Mouse (Mus musculus): ENCODE measurements around the gene Tbc1d17. TPM values are rescaled to one million over a fixed set of nuclear protein-coding genes. Genes with fewer than 3 reads are reported as not detected.
A peak's percentile ranks its signal among the peaks of the same experiment; 100 is the strongest.

The Tbc1d17 gene
- polyA plus RNA-seq, 1 experiment from 2014 or later = 81.5 TPM

DNA sequence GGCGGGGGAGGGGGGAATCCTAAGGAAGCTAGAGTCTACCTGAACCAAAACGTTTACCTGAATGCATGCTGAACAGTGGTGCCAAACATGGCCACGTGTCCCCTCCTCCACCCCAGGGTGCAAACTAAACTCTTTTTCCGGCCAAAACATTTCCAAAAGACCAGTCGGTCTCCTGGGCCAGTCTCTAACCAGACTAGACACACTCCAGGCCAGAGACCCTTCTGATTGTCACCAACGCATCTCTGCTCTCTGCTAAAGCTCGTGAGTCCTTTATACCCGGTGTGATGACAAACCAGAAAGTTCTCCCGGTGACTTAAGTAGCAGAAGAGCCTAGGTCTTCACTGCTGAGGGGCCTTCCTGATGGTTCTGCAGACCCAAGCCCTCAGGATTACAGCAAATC, 18.9 kb upstream of the Tbc1d17 start:
- Histone ChIP-seq H3K4me3 (peak overlapping the region; percentile 95), H3K9ac (peak overlapping the region; percentile 100), H3K9me3 (replicated peaks) (no peaks in the 10 kb centered on the region), H3K4me2 (peak overlapping the region; percentile 94), H3K36me3 (ENCODE audit: poor library complexity, severe bottlenecking) (peaks cover 42% of the 10 kb centered on the region), H3K27ac (peak overlapping the region; percentile 10; the same call in 1 of the 2 replicates), H3K4me1 (peaks cover 59% of the 10 kb centered on the region), H3K27me3 (no peaks in the 10 kb centered on the region)
- 44% methylated on average over 9 of the region's 9 CpGs for WGBS
- no peak for ATAC-seq

DNA sequence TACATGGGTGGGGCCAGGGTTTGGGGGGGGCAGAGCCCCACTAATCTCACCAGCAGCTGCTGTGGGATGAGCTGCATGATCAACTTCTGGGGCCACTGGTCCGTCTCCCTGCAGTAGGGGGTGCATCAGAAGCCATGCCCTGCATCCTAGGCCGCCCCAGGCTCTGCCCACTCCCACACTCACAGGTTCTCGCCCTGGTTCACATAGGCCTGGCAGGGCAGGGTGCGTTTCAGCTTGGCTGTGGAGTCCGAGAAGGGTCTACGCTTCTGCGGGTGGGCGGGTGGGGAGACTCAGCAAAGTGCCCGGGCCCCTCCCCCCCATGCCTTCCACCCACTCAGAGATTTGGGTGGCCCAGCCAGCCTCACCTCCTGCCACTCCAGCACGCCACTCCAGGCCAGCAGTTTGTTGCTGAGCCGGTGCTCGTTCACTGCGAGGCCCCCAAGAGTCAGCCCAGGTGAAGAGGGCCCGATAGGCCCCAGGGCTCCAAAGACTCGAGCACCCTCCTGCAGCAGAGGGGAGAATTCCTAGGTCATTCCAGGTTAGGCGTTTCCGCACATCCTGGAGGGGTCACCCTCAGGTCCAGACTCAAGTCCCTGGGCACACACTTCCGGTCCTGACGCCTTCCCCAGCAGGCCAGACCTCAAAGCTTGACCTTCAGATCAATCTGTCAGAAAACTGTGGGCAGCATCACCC, 18.3 kb upstream of the Tbc1d17 start:
- H3K4me3 ChIP-seq = peak overlapping the region; percentile 95
- H3K36me3 ChIP-seq (ENCODE audit: poor library complexity, severe bottlenecking) = peaks cover 49% of the 10 kb centered on the region
- no peaks in the 10 kb centered on the region for H3K27me3 ChIP-seq
- peak overlapping the region; percentile 31; the same call in 1 of the 2 replicates for H3K27ac ChIP-seq
- H3K4me1 ChIP-seq = peaks cover 59% of the 10 kb centered on the region
- H3K9ac ChIP-seq = peak overlapping the region; percentile 100
- ATAC-seq = no peak
- no peaks in the 10 kb centered on the region for H3K9me3 ChIP-seq (replicated peaks)
- WGBS = 82% methylated on average over 18 of the region's 19 CpGs
- H3K4me2 ChIP-seq = peak overlapping the region; percentile 94

DNA sequence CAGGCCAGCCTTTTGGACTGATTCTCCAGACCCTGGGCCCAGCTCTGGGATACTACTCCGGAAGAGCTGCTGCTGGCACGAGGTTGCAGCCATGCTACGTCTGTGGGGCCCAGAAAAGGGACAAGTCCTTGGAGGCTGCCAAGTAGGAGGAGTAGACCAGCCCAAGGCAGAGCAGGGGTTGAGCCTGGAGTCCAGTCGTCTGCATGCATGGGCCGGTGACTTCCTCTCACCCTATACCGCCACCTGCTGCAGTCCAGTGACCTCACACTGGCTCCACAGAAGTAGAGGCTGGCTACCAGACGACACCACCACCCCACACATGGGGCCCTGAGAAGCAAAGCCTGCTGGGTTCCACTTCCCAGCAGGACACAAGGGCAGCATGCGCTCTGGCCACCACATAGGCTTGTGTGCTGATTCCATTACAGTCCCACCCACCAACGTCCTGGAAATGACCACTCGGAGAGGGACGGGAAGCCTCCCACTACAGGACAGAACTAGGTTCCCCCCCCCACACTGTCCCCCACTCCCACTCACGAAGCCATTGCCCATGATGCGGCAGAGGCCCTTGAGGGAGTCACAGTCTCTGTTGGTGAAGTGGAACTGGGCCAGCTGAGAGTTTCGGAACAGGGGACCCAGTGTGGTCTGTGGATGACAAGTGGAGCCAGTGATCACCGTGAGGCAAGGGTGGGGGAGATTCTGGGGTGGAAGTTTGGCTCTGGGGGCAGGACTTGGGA, 17.6 kb upstream of the Tbc1d17 start:
- Histone ChIP-seq H3K36me3 (ENCODE audit: poor library complexity, severe bottlenecking) (peaks cover 56% of the 10 kb centered on the region), H3K27ac (peak overlapping the region; percentile 31), H3K4me3 (peak overlapping the region; percentile 95), H3K4me2 (peak overlapping the region; percentile 94), H3K27me3 (no peaks in the 10 kb centered on the region), H3K4me1 (peaks cover 59% of the 10 kb centered on the region), H3K9ac (peak overlapping the region; percentile 51), H3K9me3 (replicated peaks) (no peaks in the 10 kb centered on the region)
- WGBS = 59% methylated on average over 15 of the region's 15 CpGs
- ATAC-seq = no peak

DNA sequence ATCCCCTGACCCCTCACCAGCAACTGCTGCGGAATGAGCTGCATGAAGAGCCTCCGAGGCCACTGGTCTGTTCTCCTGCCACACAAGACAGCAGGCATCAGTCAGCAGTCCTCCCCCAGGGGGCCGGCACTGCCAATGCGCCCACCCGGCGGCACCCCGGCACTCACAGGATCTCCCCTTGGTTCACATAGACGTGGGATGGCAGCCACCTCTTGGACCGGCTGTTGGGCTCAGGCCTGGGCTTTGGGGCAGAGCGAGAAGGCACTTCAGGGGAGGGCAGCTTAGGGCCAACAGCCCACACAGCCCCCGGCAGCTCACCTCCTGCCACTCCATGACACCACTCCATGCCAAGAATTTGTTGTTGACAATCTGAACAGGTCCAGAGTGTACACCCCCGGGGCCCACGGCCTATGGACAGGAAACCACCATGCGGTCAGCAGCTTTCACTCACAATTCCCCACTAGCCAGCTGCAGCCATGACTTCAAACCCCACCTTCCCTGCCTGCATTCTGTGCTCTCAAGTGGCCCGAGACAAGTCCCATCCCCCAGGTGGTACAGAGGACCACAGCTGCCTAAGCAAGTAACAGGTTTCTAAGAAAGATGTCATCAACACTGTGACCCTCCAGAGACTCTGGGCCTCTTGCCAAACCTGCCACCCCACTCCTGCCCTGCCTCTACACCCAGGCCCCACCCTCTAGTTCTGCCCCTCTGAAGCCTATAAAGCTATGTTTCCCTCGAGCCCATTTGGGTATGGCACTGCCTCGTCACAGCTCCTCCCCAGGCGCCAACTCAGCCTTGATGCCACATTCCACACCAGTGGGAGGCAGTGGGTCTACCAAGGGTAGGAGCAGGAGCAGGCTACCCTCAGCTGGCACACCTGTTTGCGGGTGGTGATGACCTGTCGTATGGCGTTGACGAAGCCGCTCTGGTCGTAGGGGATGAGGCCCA, 16.0 kb upstream of the Tbc1d17 start:
- Histone ChIP-seq H3K27ac (peak overlapping the region; percentile 32; the same call in 1 of the 2 replicates), H3K9me3 (replicated peaks) (no peaks in the 10 kb centered on the region), H3K4me1 (peaks cover 55% of the 10 kb centered on the region), H3K4me2 (0 out of 2 replicates have a peak overlapping the region, but pooled peaks have one; percentile 94), H3K9ac (peak overlapping the region; percentile 51; the same call in 1 of the 2 replicates), H3K36me3 (ENCODE audit: poor library complexity, severe bottlenecking) (peaks cover 63% of the 10 kb centered on the region), H3K4me3 (0 out of 2 replicates have a peak overlapping the region, but pooled peaks have one; percentile 0), H3K27me3 (no peaks in the 10 kb centered on the region)
- ATAC-seq = no peak
- 87% methylated on average over 24 of the region's 24 CpGs for WGBS

DNA sequence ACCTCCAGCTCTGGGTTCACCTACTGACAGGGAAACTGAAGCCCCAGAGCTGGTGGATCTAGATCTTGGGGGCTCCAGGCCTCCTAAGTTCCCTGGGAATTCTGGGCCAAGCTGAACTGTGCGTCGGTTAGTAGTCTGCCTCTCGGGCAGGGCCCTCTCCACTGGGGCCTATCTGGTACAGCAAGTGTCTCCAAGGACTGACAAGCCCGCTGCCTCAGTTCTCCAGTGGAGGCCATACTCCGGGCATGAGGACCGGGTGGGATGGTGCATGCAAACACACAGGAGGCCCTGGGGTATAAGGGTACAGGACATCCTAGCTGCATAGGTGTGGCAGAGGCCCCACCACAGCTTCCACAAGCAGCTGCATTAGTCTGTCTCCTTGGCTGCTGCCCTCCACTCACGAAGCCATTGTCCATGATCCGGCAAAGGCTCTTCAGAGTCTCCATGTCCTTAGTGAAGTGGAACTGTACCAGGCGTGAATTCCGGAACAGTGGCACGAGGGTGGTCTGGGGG, 15.2 kb upstream of the Tbc1d17 start:
- H3K4me1 ChIP-seq = peaks cover 55% of the 10 kb centered on the region
- 84% methylated on average over 11 of the region's 11 CpGs for WGBS

DNA sequence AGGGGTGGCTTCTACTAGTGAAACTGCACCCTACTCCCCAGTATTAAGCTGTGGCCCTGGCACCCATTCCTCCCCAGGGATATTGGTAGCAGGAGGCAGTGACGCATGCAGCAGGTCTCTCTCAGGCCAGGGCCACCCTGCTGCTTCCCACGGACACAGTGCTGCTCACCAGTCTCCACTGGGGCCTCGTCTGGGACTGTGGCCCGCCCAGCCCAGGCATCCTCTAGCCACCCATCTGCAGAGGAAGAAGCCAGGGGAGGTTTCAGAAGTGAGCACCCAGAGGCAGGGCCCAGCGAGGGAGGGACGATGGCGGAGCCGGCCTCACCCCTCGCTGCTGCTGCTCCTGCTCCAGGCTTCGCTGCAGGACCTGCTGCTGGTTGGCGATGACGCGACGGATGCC, 14.3 kb upstream of the Tbc1d17 start:
- no peaks in the 10 kb centered on the region for H3K27me3 ChIP-seq
- H3K27ac ChIP-seq = no peak overlapping the region
- no peak overlapping the region for H3K4me2 ChIP-seq
- 0 out of 2 replicates have a peak overlapping the region, but pooled peaks have one; percentile 4 for H3K4me3 ChIP-seq
- peaks cover 69% of the 10 kb centered on the region for H3K36me3 ChIP-seq (ENCODE audit: poor library complexity, severe bottlenecking)
- no peak overlapping the region for H3K9ac ChIP-seq
- WGBS = 91% methylated on average over 14 of the region's 14 CpGs
- H3K9me3 ChIP-seq (replicated peaks) = no peaks in the 10 kb centered on the region
- ATAC-seq = no peak
- peaks cover 58% of the 10 kb centered on the region for H3K4me1 ChIP-seq

More for the DNA sequence above, 15.2 kb upstream of the Tbc1d17 start:
- Histone ChIP-seq H3K9ac (no peak overlapping the region), H3K27me3 (no peaks in the 10 kb centered on the region), H3K36me3 (ENCODE audit: poor library complexity, severe bottlenecking) (peaks cover 69% of the 10 kb centered on the region), H3K27ac (no peak overlapping the region), H3K4me2 (no peak overlapping the region; the same call in 1 of the 2 replicates), H3K9me3 (replicated peaks) (no peaks in the 10 kb centered on the region), H3K4me3 (no peak overlapping the region)
- no peak for ATAC-seq

DNA sequence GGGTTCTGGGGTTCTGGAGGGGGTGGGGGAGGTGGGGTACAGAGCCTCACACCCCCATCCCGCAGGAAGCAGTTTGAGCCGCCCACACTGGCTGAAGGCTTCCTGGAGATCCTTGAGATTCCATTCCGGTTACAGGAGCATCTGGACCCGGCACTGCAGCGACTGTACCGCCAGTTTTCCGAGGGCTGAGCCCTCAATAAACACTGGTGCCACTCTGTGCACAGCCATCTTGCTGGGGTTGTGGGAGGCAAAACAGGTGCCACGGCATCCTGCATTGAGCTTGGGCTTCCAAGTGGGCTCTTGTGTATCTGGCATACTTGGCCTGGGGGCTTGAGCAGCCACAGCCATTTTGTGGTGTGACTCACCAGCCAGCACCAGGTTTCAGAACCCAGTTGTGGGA, 13.6 kb upstream of the Tbc1d17 start:
- H3K9ac ChIP-seq = no peak overlapping the region
- 86% methylated on average over 8 of the region's 8 CpGs for WGBS
- H3K36me3 ChIP-seq (ENCODE audit: poor library complexity, severe bottlenecking) = peaks cover 69% of the 10 kb centered on the region
- H3K4me2 ChIP-seq = no peak overlapping the region
- H3K9me3 ChIP-seq (replicated peaks) = no peaks in the 10 kb centered on the region
- H3K27ac ChIP-seq = no peak overlapping the region
- no peak for ATAC-seq
- H3K4me3 ChIP-seq = no peak overlapping the region
- H3K4me1 ChIP-seq = peaks cover 58% of the 10 kb centered on the region
- H3K27me3 ChIP-seq = no peaks in the 10 kb centered on the region

DNA sequence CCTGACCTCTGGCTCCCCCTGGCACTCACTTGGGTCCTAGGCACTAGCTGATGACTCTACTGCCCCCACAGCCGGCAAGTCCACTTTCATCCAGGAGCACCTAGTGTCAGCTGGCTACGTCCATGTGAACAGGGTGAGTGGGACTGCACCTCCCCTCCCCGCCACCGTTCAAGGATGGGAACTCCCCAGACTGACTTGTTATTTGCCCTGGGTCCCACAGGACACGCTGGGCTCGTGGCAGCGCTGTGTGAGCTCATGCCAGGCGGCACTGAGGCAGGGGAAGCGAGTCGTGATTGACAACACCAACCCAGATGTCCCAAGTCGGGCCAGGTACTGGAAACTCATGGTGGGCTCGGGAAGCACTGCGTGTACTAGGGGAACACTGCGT, 12.5 kb upstream of the Tbc1d17 start:
- no peaks in the 10 kb centered on the region for H3K27me3 ChIP-seq
- 80% methylated on average over 14 of the region's 14 CpGs for WGBS
- no peak for ATAC-seq
- no peak overlapping the region for H3K4me3 ChIP-seq
- no peaks in the 10 kb centered on the region for H3K9me3 ChIP-seq (replicated peaks)
- H3K4me1 ChIP-seq = peaks cover 52% of the 10 kb centered on the region
- no peak overlapping the region; the same call in 1 of the 2 replicates for H3K27ac ChIP-seq
- peaks cover 63% of the 10 kb centered on the region for H3K36me3 ChIP-seq (ENCODE audit: poor library complexity, severe bottlenecking)
- H3K9ac ChIP-seq = no peak overlapping the region
- H3K4me2 ChIP-seq = no peak overlapping the region

DNA sequence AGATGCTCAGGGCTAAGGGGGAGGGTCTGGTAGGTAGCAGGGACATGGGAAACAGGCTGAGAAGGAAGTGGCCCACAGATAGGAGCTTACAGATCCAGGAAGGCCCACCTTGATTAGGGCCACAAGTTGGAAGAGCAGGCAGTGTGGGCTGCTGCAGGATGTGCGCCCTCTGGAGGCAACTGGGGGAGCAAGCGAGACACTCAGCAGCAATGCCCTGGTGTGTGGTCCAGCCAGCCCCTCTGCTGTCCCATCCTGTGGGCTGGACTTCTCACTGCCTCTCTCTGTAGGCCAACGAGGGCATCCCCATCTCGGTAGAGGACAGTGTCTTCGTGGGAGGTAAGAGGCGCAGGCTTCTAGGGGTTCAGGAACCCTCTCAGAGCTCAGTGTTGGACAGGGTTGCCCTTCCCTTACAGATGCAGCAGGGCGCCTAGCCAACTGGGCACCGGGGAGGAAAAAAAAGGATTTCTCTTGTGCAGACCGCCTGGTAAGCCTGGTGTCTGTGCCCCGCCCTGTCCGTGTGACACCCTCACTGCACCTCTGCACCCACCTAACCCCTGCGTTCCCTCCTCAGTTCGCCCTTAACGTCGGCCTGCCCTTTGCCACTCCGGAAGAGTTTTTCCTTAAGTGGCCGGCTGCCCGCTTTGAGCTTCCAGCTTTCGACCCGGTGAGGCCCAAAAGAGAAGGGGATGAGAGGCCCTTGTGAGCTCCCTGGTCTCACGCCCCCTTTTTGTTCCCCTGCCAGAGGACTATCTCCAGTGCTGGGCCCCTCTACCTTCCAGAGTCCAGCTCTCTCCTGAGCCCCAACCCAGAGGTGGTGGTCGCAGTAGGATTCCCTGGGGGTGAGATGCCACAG, 11.9 kb upstream of the Tbc1d17 start:
- no peaks in the 10 kb centered on the region for H3K27me3 ChIP-seq
- peak overlapping the region; percentile 72 for H3K27ac ChIP-seq
- 55% methylated on average over 22 of the region's 22 CpGs for WGBS
- peaks cover 56% of the 10 kb centered on the region for H3K36me3 ChIP-seq (ENCODE audit: poor library complexity, severe bottlenecking)
- H3K9ac ChIP-seq = 0 out of 2 replicates have a peak overlapping the region, but pooled peaks have one; percentile 34
- ATAC-seq = peak; percentile 37
- H3K9me3 ChIP-seq (replicated peaks) = no peaks in the 10 kb centered on the region
- peak overlapping the region; percentile 22; the same call in 1 of the 2 replicates for H3K4me2 ChIP-seq
- peaks cover 49% of the 10 kb centered on the region for H3K4me1 ChIP-seq
- no peak overlapping the region for H3K4me3 ChIP-seq

DNA sequence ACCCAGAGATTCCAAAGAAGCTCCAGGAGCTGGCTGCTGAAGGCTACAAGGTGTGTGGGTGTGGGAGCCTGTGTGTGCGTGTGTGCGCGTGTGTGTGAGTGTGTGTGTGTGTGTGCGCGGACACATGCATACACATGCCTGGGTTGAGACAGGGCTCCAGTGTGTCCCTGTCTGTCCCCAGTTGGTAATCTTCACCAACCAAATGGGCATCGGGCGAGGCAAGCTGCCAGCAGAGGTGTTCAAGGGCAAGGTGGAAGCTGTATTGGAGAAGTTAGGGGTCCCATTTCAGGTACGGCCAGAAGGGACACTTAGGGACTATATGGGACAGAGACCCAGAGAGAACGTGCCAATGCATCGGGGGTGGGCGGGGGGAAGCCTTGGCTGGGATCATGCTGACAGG, 11.0 kb upstream of the Tbc1d17 start:
- Histone ChIP-seq H3K27ac (no peak overlapping the region), H3K4me2 (no peak overlapping the region), H3K9me3 (replicated peaks) (no peaks in the 10 kb centered on the region), H3K4me1 (peaks cover 47% of the 10 kb centered on the region), H3K4me3 (no peak overlapping the region), H3K36me3 (ENCODE audit: poor library complexity, severe bottlenecking) (peaks cover 47% of the 10 kb centered on the region), H3K27me3 (no peaks in the 10 kb centered on the region), H3K9ac (no peak overlapping the region)
- ATAC-seq = no peak
- 94% methylated on average over 11 of the region's 11 CpGs for WGBS

DNA sequence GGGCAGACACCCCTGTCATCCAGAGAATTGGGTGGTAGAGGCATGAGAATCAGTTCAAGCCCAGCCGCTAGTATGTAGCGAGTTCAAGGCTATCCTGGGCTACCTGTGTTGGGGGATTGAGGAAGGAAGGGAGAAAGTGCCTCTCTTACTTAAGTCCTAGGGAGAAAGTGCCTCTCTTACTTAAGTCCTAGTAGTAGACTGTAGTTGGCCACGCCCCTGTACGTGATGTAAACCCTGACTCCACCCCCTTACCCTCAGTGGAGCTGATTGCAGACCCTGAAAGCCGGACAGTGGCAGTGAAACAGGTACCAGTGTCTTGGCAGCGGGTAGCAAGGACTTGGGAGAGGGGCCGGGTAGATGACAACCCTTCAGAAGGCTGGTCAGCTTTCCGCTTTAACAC, 9.0 kb upstream of the Tbc1d17 start:
- H3K4me2 ChIP-seq = peak overlapping the region; percentile 98
- no peaks in the 10 kb centered on the region for H3K9me3 ChIP-seq (replicated peaks)
- peaks cover 58% of the 10 kb centered on the region for H3K4me1 ChIP-seq

More for the DNA sequence above, 9.0 kb upstream of the Tbc1d17 start:
- ATAC-seq = no peak
- H3K36me3 ChIP-seq (ENCODE audit: poor library complexity, severe bottlenecking) = peaks cover 33% of the 10 kb centered on the region
- peak overlapping the region; percentile 87 for H3K9ac ChIP-seq
- peak overlapping the region; percentile 78 for H3K4me3 ChIP-seq
- 0 out of 2 replicates have a peak overlapping the region, but pooled peaks have one; percentile 94 for H3K27ac ChIP-seq
- 28% methylated on average over 8 of the region's 8 CpGs for WGBS
- H3K27me3 ChIP-seq = no peaks in the 10 kb centered on the region

All from forebrain, embryonic 13.5 days (tissue).